17 mouse cellular contexts compared by ENCODE assay signal in the genomic region with DNA sequence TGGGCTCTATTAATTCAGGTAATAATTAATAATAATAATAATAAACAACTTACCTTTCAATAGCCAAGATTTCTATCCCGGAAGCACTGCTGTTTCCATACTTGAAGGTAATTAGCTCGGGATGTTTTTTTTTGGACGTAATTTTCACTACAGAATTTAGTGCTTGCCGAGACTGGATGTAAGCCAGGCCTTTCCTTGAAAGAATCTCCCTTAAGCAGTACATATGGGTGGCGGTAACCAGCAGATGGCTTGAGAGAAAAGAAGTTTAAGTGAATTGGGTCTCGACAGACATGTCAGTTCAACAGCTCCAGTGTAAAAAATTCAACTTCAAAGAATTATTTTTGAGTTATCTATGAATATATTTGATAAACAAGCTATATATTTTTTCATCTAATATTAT.
"Had no signal": no experiment of that assay in that cellular context is flagged by ENCODE, and none has a peak within 500 bp of the region (broad histone marks: within the 10 kb centered on the region; RNA-seq: fewer than 3 reads in every experiment).

No protein-coding gene starts in this region.

- H3K9me3 ChIP-seq: kidney, embryonic 15.5 days; midbrain, embryonic 12.5 days; midbrain, embryonic 15.5 days; neural tube, embryonic 12.5 days; neural tube, embryonic 15.5 days had no signal

- ATAC-seq: liver, postnatal 0 days; lung, postnatal 0 days; midbrain, embryonic 15.5 days had no signal

- H3K4me2 ChIP-seq: kidney, embryonic 15.5 days; liver, embryonic 11.5 days; lung, embryonic 14.5 days; midbrain, embryonic 12.5 days; midbrain, embryonic 15.5 days; neural tube, embryonic 12.5 days; neural tube, embryonic 15.5 days had no signal

- H3K4me1 ChIP-seq: kidney, embryonic 15.5 days; neural tube, embryonic 12.5 days had no signal

- H3K27ac ChIP-seq: kidney, embryonic 15.5 days; left cerebral cortex, adult 2 months; liver, embryonic 14.5 days; macrophage; midbrain, embryonic 12.5 days; midbrain, embryonic 15.5 days; neural tube, embryonic 12.5 days; neural tube, embryonic 15.5 days; stomach, postnatal 0 days had no signal

- DNase-seq: kidney, adult 11 months; kidney, postnatal 10 days; liver, postnatal 0 days; lung, embryonic 14.5 days; retina, postnatal 1 day; thymus, postnatal 25 days had no signal

- H3K9ac ChIP-seq: kidney, embryonic 15.5 days; liver, embryonic 14.5 days; liver, postnatal 0 days; lung, embryonic 14.5 days; midbrain, embryonic 12.5 days; midbrain, embryonic 15.5 days; neural tube, embryonic 12.5 days; neural tube, embryonic 15.5 days had no signal

- H3K27me3 ChIP-seq: kidney, embryonic 15.5 days; midbrain, embryonic 12.5 days; midbrain, embryonic 15.5 days; neural tube, embryonic 12.5 days; neural tube, embryonic 15.5 days had no signal

- H3K4me3 ChIP-seq: kidney, embryonic 15.5 days; left cerebral cortex, adult 2 months; midbrain, embryonic 12.5 days; midbrain, embryonic 15.5 days; neural tube, embryonic 12.5 days; neural tube, embryonic 15.5 days had no signal
